Mouse (Mus musculus) megakaryocyte, embryonic 14.5 days (primary cell): Measurements from ENCODE around the gene Coq8a.

Experiments used
- FLI1 ChIP-seq: IDR thresholded peaks from 2 replicates; pipeline ENCODE4 v1.6.1; 2012; ENCODE audit warnings: low read length, inconsistent platforms, mixed read lengths
- GATA1 ChIP-seq: IDR thresholded peaks from 3 replicates; pipeline ENCODE4 v1.6.1; 2012; ENCODE audit warnings: mixed read lengths, low read length, inconsistent platforms, borderline replicate concordance

DNA sequence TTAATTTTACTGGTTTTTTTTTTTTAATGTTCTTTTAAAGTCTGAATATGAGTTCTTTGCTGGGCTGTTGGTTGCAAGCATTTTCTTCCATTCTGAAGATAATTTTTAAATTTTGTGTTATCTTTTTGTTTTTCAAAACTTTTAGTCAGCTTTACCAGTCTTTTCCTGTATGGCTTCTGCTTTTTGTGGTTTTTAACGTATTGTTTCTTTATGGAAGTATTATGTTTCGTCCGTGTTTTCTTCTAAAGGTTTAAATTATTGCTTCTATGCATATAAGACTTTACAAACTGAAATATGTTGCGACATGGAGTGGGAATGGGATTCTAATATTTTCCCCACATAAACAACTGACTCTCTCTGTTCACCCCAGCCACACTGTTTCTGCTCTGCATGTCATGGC lies 67.2 kb downstream of the Coq8a start:
- TF ChIP-seq GATA1 (no peak), FLI1 (no peak)
